Mouse (Mus musculus): ENCODE measurements around the gene Gmppb. TPM values are rescaled to one million over a fixed set of nuclear protein-coding genes. Genes with fewer than 3 reads are reported as not detected.

Gene Gmppb
- polyA plus RNA-seq, 1 experiment, result 51.3 TPM

- no peak for DNase-seq (ENCODE audit: low read depth)
Measured at GRCm38 (mm10) chr9:108051184-108051930, 2.3 kb downstream of the Gmppb start.

GRCm38 (mm10) chr9:108051931-108052220 lies 2.8 kb downstream of the Gmppb start:
- DNase-seq (ENCODE audit: low read depth), result no peak

- DNase-seq (ENCODE audit: low read depth), result no peak
Measured at GRCm38 (mm10) chr9:108052411-108052810, 3.4 kb downstream of the Gmppb start.

- DNase-seq (ENCODE audit: low read depth), result peak; percentile 56
Measured at GRCm38 (mm10) chr9:108052885-108053664, 4.0 kb downstream of the Gmppb start, which contains the start of gene Amigo3. Amigo3 (plus strand) TSS chr9:108053159.

- DNase-seq (ENCODE audit: low read depth), result no peak
Measured at GRCm38 (mm10) chr9:108053665-108054225, 4.7 kb downstream of the Gmppb start.

- no peak for DNase-seq (ENCODE audit: low read depth)
Measured at GRCm38 (mm10) chr9:108054331-108055040, 5.4 kb downstream of the Gmppb start.

GRCm38 (mm10) chr9:108055061-108055460 lies 6.0 kb downstream of the Gmppb start:
- no peak for DNase-seq (ENCODE audit: low read depth)

- no peak for DNase-seq (ENCODE audit: low read depth)
Measured at GRCm38 (mm10) chr9:108055661-108056237, 6.7 kb downstream of the Gmppb start.

- no peak for DNase-seq (ENCODE audit: low read depth)
Measured at GRCm38 (mm10) chr9:108056361-108057261, 7.6 kb downstream of the Gmppb start.

GRCm38 (mm10) chr9:108057262-108057562 lies 8.2 kb downstream of the Gmppb start:
- no peak for DNase-seq (ENCODE audit: low read depth)

GRCm38 (mm10) chr9:108058291-108058690 lies 9.2 kb downstream of the Gmppb start:
- no peak for DNase-seq (ENCODE audit: low read depth)

- no peak for DNase-seq (ENCODE audit: low read depth)
Measured at GRCm38 (mm10) chr9:108062142-108062541, 13.1 kb downstream of the Gmppb start.

GRCm38 (mm10) chr9:108063361-108063760 lies 14.3 kb downstream of the Gmppb start:
- DNase-seq (ENCODE audit: low read depth), result no peak

GRCm38 (mm10) chr9:108065491-108066011 lies 16.5 kb downstream of the Gmppb start:
- DNase-seq (ENCODE audit: low read depth), result no peak

- DNase-seq (ENCODE audit: low read depth), result no peak
Measured at GRCm38 (mm10) chr9:108067199-108067598, 18.2 kb downstream of the Gmppb start.

- DNase-seq (ENCODE audit: low read depth), result no peak
Measured at GRCm38 (mm10) chr9:108067900-108068299, 18.9 kb downstream of the Gmppb start.

GRCm38 (mm10) chr9:108069007-108069406 lies 20.0 kb downstream of the Gmppb start:
- no peak for DNase-seq (ENCODE audit: low read depth)

GRCm38 (mm10) chr9:108069529-108069928 lies 20.5 kb downstream of the Gmppb start:
- DNase-seq (ENCODE audit: low read depth), result no peak

GRCm38 (mm10) chr9:108071801-108072200 lies 22.8 kb downstream of the Gmppb start:
- no peak for DNase-seq (ENCODE audit: low read depth)

- DNase-seq (ENCODE audit: low read depth), result no peak
Measured at GRCm38 (mm10) chr9:108072481-108072924, 23.5 kb downstream of the Gmppb start.

Data from gonadal fat pad, adult 2 months (tissue).